Mouse (Mus musculus): Measurements from ENCODE around the gene Carmil1.

Carmil1 gene

DNA sequence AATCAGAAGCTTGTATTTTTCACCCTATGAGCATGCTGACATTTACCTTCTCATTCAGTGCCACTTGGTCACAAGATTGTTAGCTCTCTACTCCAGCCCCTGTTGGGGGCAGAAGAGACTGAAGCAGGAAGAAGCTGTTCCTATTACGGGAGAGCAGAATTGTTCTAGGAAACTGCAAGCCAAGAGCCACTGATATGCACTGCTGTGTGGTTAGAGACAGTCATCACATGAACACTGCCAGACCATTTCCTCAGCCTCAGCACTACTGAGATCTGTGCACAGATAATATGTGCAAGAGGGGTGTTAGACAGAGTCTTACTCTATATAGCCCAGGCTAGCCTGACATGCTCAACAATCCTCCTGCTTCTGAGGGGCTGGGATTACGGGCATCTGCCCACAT, 69.4 kb downstream of the Carmil1 start:
- DNase-seq (ENCODE audit: low spot score in 2 of 2), result no peak

DNA sequence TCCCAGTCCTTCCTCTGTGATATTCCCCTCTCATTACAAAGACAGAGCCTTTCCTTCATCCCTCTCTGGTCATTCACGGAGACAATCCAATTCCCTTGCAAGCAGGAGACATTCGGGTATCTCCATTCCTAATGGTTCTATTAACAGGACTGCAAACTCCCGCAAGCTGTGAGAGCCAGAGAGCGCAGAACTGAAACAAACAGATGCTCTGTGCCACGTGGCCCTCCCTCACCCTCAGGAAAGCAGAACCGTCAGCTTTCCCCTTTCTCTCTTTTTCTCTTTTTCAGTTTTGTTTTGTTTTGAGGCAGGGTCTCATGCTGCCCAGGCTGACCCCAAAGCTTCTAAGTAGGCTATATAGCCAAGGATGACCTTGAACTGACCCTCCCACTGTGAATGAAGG, 74.5 kb downstream of the Carmil1 start:
- DNase-seq (ENCODE audit: low spot score in 2 of 2), result no peak

DNA sequence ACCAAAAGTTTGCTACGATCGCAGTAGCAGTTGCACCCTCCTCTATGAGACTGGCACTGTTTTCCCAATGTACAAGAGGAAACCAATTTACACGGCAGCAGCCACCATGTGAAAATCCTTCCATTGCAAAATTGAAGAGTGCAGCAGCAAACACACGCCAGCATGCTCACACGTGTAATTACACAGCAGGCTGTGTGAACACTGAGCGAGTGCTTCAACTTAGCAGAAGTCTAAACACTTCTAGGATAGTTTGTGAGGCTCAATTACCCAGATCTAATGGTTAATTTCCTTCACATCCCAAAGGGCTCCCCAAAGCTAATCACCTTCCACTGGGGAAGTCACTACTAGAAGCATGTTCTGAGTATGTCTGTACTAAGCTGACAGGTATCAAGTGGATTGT, 78.3 kb downstream of the Carmil1 start:
- DNase-seq (ENCODE audit: low spot score in 2 of 2), result no peak

DNA sequence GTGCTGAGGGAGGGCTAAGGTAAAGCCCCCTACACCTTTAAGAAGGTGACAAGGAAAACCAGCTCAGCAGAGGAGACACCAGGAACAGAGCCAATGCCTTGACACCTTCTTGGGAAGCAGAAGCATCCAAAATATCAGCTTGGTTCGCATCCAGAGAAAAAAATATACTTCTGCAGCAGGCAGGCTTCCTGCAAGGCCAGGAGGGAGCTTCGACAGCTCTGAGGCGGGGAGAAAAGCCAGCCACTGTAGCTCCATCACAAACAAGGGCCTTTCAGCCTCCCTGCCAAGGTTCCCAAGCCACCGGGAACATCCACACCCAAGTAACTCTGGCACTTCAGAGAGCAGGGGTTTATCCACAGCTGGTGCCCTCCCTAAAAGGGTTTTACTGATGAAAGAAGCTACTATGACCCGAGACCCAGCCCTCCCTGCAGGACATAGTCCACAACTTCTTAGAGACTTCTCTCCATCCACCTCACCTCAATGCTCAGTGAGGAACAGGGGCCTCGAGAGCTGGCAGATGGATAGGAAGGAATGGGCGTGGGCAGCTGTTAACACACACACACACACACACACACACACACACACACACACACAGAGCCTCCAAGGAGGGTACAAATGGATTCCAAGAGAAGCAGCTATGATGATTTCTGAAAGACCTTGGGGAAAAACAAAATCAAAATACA, 80.6 kb downstream of the Carmil1 start:
- DNase-seq (ENCODE audit: low spot score in 2 of 2), result peak; percentile 18 to 22

DNA sequence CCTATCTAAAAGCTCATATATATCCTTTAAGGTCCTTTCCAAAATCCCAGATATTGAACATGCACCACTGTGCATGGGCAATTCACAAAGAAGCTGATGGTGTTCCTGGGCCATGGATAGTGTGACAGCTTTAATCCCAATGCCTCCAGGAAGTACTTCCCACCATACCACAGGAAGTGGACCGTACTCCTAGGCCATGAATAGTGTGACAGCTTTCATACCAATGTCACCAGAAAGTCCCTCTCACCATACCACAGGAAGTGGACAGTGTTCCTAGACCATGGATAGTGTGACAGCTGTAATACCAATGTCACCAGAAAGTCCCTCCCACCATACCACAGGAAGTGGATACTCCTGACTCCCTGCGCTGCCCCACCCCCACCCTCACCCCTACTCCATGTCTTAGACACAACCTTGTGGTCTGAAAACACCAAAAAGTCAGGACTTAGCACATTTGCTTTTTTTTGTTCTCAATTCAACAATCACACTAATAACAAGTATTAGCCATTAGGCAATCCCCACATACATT, 82.1 kb downstream of the Carmil1 start:
- no peak for DNase-seq (ENCODE audit: low spot score in 2 of 2)

DNA sequence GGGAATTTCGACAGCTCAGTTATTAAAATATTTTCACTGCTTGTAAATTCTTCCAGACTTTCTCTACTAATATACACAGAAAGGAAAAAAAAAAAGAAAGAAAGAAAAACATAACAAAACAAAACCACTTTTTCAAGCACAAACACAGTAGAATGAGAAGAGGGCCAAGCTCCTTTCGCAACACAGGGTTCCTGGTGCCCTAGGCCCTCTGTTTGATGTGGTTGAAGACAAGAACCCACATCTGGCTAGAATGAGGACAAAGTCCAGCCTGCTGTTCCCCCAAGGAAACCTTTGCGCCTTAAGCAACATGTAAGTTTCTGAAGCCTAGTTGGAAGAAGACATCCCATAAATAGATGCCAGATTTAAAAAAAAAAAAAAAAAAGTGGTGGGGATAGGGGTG, 85.2 kb downstream of the Carmil1 start:
- no peak for DNase-seq (ENCODE audit: low spot score in 2 of 2)

DNA sequence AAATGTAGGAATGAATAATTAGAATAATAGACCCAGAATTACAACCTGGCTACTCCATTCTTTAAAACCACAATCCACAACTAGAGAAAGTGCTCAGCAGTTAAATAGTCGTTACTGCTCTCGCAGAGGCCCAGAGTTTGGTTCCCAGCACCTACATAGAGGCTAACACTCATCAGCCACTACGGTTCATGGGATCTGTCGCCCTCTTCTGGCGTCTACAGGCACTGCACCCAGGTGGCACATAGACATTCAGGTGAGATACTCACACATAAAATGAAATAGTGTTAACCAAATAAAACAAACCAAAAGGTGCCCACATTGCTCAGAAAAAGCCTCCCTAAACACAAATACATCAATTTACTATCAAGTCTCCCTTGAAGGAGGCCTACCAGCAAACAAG, 86.6 kb downstream of the Carmil1 start:
- no peak for DNase-seq (ENCODE audit: low spot score in 2 of 2)

DNA sequence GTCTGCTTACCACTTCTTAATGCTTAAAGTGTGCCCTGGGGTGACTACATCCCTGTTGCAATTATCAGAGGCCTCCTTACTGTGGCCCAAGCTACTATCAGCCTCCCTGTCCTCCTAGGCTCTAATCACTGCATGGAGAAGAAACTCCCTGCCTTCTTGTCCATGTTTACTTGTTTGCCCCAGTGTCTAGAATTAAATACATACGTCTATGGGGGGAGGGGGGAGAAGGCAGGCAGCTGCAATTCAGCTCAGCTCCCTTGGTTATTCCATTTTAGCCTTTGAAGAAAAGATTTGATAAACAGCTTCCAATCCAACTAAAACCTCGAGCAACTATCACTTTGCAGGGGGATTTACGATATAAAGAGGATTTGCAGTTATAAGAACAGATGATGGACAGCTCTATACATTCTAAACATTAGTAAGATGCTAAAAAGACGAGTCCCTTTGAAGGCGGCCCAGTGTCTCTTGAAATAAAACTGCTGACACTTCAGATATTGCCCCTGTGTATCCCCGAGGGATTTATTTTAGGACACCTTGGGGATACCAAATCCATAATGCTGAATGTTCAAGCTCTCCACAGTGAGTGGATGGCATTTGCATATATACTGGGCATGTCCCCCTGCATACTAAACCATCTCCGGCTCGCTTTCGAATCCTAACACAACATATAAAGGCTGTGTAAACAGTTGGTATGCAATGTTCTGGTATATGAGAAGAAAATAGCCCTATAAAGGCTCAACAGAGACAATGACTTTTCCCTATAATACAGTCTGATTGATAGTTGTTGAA, 89.5 kb downstream of the Carmil1 start:
- DNase-seq (ENCODE audit: low spot score in 2 of 2), result no peak

DNA sequence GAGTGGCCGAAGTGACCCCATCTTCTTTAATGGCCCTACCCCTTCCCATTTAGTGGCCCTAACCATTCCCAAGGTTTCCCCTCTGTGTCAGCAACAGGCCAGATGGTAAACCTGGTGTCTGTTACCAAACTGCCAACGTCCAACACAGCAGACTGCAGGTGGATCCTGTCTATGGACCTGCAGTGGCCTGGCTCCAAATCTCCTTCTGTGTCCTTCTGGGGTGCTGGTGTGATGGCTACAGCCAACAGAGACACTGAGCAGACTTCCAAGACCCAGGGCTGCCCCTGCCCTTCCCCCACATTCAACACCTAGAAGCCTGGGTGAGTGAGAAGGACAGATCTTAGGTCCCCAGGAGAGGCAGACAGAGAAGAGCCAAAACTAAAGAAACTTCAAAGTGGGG, 93.6 kb downstream of the Carmil1 start:
- DNase-seq (ENCODE audit: low spot score in 2 of 2), result no peak

DNA sequence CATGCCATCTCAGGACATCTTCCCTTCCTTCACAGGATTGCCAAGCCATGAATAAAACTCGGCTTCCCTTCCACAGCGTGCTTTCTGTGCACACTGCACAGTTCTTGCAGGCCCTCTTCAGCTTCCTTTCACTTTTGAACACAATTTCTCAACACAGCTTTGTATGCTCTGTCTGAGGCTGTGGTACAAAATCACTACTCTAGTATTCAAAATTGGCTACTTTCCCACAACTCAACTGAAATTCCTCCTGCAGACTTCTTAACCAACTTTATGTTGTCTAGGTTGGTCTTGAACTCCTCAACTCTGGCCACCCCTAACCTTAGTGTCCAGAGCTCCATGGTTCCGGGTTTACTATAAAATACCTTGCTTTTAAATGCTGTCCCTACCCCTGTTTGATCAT, 95.0 kb downstream of the Carmil1 start:
- DNase-seq (ENCODE audit: low spot score in 2 of 2), result no peak

DNA sequence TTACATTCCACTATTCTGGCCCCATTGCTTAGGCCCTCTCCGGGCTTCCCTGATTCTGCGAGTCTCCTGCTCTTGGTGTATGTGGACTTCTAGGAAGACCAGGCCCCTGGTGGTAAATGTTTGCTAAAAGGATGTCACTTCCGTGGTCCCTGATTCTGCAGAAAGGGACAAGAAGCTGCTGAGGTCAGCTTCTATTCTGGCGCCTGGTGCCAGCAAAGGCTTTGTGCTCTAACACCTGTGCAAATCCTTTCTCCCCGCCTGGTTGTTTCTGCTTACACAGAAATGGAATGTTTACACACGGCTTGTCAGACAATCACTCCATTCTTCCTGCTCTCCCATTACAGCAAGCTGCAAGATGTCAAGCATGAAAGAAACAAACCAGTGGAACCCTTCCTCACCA, 97.7 kb downstream of the Carmil1 start:
- no peak for DNase-seq (ENCODE audit: low spot score in 2 of 2)

DNA sequence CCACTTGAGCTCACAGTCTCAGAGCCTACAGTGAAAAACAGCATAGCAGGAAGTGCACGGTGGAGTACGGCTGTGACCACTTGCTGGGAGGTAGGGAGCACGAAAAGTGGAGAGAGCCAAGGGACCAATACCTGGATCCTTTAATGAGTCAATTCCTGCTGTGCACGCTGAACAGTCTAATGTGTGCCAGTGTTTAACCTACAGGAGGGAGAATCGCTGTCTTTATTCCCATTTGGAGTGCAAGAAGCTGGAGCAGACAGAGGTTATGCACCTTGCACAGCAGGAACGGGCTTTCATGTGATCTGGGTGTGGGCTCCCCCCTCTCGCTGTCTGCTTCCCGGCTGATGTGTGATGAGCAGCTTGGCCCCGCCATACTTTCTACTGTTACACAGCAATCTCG, 101.1 kb downstream of the Carmil1 start:
- DNase-seq (ENCODE audit: low spot score in 2 of 2), result no peak

DNA sequence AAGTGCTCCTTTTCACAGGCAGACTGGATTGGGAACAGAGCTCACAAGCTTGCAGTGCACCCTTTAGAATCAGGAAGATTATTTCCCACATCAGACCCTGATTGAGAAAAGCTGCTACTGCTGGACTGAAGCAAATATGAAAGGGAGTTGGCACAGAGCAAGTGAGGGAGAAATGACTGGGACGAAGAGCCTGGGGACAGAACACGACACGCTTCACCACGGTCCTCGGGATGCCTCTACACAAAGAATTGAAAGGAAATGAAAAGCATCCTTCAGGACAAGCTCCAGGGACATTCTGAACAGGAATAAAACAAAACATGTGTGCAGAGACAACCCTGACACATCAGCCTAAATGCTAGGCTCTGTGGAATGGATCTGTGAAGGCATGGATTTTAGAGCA, 103.0 kb downstream of the Carmil1 start:
- no peak for DNase-seq (ENCODE audit: low spot score in 2 of 2)

DNA sequence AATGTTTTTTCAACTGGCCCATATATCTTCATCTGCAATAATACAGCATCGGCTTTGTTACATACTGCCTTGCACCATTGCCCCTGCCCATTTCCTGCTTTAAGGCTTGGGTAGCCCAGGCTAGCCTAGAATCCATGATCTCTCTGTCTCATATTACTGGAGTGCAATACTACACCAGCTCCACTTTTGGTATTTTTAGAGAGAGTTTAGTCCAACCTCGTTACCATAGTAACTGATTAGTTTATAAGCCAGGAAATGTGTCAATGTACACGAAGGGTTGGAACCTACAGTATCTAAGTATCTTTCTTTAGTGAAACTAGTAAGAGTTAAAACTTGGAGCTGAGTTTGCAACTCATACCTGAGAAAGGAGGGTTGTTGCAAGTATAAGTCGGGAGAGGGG, 103.8 kb downstream of the Carmil1 start:
- no peak for DNase-seq (ENCODE audit: low spot score in 2 of 2)

DNA sequence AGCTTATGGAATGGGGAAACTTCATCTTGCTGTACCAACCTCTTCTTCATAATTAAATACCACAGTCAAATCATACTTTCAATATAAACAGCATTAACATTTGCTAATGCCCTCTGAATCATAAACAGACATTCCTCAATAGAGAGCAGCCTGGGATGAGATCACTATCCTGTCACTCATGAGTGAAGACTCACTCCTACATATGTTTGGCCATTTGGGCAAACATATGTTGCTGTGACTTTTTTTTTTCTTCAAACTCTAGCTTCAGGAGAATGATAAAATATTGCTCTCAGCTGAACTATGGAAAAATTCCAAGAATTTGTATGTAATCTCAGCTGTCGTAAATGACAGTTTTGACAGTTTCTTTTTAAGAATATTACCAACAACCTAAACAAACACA, 110.9 kb downstream of the Carmil1 start:
- no peak for DNase-seq (ENCODE audit: low spot score in 2 of 2)

DNA sequence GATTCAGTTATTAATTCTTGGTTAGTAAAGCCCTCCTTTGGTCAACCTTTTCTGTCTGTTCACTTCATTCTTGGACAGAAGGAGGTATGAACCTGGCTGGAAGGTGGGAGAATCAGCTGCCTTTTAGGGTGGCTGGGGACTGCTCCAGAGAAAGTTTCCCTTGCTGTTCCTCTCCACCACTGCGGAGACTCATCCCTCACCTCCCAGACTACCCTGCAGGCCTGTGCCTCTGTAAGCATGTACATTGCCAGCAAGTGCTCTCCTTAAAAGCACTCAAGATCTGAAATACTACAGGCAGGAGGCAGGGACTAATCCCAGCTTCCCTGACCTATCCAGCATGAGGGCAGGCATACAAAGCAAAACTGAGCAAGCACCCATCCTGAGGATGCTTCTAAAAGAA, 117.2 kb downstream of the Carmil1 start:
- no peak for DNase-seq (ENCODE audit: low spot score in 2 of 2)

DNA sequence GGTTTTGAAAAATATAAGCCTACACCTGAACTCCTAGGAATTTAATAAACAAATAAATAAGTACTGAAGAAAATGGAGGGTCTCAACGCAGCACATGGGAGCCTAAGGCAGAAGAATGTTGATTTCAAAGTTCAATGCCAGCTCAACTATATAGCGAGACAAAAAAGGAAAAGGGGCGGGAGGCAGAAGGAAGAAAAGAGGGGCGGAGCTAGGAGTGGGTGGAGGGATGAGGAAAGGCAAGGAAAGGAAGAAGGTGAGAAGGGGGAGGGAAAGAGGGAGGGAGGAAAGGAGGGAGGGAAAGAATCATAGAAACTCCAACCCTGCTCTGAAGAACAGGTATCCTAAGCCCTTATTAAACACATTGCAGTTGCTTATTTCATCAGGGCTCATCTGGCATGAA, 119.5 kb downstream of the Carmil1 start:
- DNase-seq (ENCODE audit: low spot score in 2 of 2), result no peak

DNA sequence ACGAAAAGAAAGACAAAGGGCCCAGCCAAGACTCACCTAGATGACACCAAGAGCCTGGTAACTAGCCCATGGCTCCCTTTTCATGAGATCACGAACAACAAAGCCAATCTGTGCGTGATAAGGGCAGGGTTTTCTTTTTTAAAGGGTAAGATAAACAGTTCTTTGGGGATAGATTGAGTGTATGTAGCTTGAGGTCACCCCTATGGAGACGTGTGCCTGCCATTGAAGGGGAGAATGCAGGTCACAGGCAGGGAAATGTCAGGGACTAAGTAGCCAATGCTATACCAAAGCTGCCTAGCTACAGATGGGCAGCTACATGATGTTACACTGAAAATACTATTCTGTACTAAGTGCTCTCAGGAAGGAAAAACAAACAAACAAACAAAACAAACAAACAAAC, 120.6 kb downstream of the Carmil1 start:
- DNase-seq (ENCODE audit: low spot score in 2 of 2), result no peak

DNA sequence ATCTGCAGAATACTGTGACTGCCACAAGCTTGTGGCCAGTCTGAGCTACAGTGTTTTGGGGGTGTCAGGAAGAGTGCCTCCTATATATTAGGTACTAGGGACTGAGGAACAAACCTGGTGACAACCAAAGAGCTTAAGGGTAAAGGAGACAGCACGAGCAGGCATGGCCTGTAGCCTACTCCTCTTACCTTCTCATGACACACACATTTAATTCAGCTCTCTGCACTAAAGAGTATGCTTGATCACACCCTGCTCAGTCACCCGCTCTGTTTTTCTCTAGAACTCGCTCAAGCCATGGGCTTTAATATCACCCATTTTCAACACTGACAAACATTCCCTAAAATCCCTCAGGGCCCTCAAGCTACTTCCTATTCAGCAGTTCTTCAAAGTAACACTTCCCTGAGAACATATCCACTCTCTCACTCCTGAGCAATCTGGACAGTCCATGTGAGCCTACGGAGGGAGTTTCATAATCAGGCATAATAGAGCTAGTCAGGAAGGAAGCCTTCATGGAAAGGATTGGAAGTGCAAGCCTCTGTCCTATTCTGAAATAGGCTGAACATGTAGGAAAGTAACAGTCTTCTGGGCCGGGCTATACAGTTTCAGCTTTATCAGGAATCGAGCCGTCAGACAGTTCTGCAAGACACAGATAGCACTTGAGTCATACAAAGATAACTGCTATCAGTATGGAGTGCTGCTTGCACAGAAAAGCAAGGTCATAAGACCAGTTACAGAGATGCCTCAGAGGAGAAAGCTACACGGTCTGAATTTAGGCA, 121.2 kb downstream of the Carmil1 start:
- no peak for DNase-seq (ENCODE audit: low spot score in 2 of 2)

DNA sequence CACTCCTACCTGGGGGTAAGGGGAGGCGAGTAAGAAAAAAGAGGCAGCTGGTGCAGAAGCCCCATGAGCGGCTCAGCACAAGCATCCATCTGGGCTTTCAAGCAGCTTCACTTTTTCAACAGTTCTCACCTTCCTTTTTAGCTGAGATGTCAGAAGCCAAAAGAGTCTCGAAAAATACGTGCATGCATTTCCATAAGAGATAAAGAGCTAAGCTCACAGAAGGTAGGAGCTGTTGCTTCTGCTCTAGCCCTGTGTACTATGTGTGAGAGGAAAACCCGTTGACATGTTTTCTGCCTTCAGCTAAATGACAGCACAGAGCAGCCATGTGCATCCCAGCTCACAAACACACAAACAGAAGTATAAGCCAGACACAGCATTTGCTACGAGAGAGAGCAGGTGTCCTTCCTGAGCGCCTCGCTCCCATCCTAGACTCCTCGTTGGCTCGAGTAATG, 123.0 kb downstream of the Carmil1 start:
- no peak for DNase-seq (ENCODE audit: low spot score in 2 of 2)

DNA sequence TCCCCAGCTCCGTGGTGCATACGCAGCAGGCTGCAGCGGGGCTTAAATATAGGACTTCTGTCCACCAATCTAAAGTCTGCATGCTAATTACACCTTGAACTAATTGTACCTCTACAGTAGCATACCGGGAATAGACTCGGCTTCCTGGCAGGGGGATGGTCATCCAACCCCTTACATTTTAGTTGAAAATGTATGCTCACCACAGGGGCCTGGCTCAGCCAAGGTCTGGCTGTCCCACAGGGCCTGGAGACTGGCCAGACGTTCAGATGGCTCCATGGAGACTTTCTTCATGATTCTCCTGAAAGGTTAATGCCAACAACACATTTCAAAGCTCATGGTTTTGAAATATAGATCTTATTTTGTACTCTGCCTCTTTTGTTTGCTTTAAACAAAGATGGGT, 125.4 kb downstream of the Carmil1 start:
- DNase-seq (ENCODE audit: low spot score in 2 of 2), result no peak

DNA sequence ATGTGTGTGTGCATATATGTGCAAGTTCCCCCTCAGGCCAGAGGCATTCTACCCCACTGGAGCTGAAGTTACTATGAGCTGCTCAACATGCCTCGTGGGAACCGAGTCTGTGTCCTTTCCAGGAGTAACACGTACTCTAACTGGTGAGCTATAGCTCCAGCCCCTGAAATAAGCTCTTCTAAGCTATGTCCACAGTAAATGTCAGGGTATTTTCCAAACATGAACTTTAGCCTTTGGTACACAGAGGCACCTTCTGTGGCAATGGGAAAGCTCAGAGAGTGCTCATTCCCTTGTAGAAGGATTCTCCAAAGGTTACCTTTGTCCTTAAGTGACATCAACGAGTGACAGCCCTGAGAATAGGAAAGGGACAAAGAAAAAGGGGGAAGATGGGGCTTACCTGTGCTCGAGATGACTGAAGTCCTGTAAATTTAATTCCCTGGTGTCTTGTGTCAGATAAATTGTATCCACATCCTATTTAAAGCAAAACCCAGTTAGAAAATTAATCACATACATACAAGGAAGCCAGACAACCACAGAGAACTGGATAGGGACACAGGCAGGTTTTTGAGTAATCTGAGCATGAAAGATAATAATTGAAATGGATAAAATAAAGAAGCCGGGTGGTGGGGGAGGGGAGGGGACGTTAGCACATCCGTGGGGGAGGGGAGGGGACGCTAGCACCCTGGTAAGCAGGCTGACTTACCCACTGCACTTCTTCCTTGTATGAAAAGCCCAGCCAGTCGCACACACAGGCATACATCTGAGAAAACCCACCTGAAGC, 126.1 kb downstream of the Carmil1 start:
- no peak for DNase-seq (ENCODE audit: low spot score in 2 of 2)

All from frontal cortex, postnatal 10 days (tissue).